Mouse (Mus musculus): Measurements from ENCODE around the gene Atp5c1.

- TF ChIP-seq POLR2A (IDR thresholded peaks at IDR 0.05; ENCODE audit: low read depth, low read length) (no peak), CTCF (IDR thresholded peaks at IDR 0.05; ENCODE audit: extremely low read depth, insufficient read depth, insufficient read length, insufficient replicate concordance) (no peak)
These were observed 56.0 kb downstream of the Atp5c1 start for GRCm38 (mm10) chr2:10024264-10024663.
